Mouse (Mus musculus) forebrain, embryonic 14.5 days (tissue): ENCODE measurements around the gene Lin7b. TPM values are rescaled to one million over a fixed set of nuclear protein-coding genes. Genes with fewer than 3 reads are reported as not detected.

Experiments
- ATAC-seq: fragments of 200-750 bp; cut with Nextera tagmentation; 2 replicates; pipeline ENCODE4 v1.8.0; 2017; ENCODE audit warnings: mild to moderate bottlenecking, moderate library complexity
- DNase-seq: peaks from one replicate; pipeline ENCODE4 v3.0.0-alpha.2; 2015; ENCODE audit warnings: low spot score
- H3K27ac ChIP-seq: fragments of 300-500 bp; sonication (generic); 2 replicates; pipeline ENCODE4 v1.5.1; 2014; ENCODE audit warnings: low read depth, mild to moderate bottlenecking, control low read depth, low read length, moderate library complexity
- H3K27me3 ChIP-seq: fragments of 300-500 bp; sonication (generic); replicated peaks from 2 replicates; pipeline ENCODE4 v1.6.1; 2014; ENCODE audit warnings: low read length, control low read depth, mixed read lengths; ENCODE audit not compliant: control insufficient read depth, insufficient read depth
- H3K36me3 ChIP-seq: fragments of 300-500 bp; sonication (generic); 2 replicates; pipeline ENCODE4 v1.6.1; 2014; ENCODE audit warnings: low read length, control low read depth; ENCODE audit not compliant: control insufficient read depth, insufficient read depth
- H3K4me1 ChIP-seq: fragments of 300-500 bp; sonication (generic); 2 replicates; pipeline ENCODE4 v1.6.1; 2014; ENCODE audit warnings: antibody characterized with exemption, low read length, control low read depth; ENCODE audit not compliant: control insufficient read depth, insufficient read depth
- H3K4me2 ChIP-seq: fragments of 300-500 bp; sonication (generic); 2 replicates; pipeline ENCODE4 v1.6.1; 2014; ENCODE audit warnings: mild to moderate bottlenecking, control low read depth, low read length
- H3K4me3 ChIP-seq: fragments of 300-500 bp; sonication (generic); 2 replicates; pipeline ENCODE4 v1.5.1; 2014; ENCODE audit warnings: low read depth, low read length, control low read depth
- H3K9ac ChIP-seq: fragments of 300-500 bp; sonication (generic); 2 replicates; pipeline ENCODE4 v1.6.1; 2014; ENCODE audit warnings: mild to moderate bottlenecking, low read length, control low read depth, moderate library complexity
- H3K9me3 ChIP-seq: fragments of 300-500 bp; sonication (generic); replicated peaks from 2 replicates; pipeline ENCODE4 v1.6.1; 2016; ENCODE audit warnings: low read length, control low read depth, mixed read lengths; ENCODE audit not compliant: control insufficient read depth
- WGBS: fragments of 180-500 bp; shearing (Covaris S2); extraction: QIAGEN DNeasy Blood & Tissue Kit; methylation state at CpG from one replicate; pipeline ENCODE4 v1.1.7; 2014; 5-methylcytosine and 5-hydroxymethylcytosine counted together
- polyA plus RNA-seq: library from polyadenylated mRNA; unstranded; fragments of >200 nt; fragmentation: Nextera tagmentation; extraction: Ambion mirVana; gene quantifications from 2 replicates; pipeline ENCODE4 v1.2.1, GENCODE M21; 2014

Lin7b gene
- polyA plus RNA-seq, 1 experiment from 2014 or later: 6.2 TPM

GRCm38 (mm10) chr7:45369836-45370474, 428 bp downstream of the Lin7b start:
- Histone ChIP-seq H3K4me1 (peaks cover 28% of the 10 kb centered on the region), H3K9me3 (no peaks in the 10 kb centered on the region), H3K4me3 (peak overlapping the region; percentile 40), H3K36me3 (peaks cover 30% of the 10 kb centered on the region), H3K27ac (no peak overlapping the region), H3K4me2 (peak overlapping the region; percentile 92), H3K27me3 (peaks cover 6% of the 10 kb centered on the region; the same call in 1 of the 2 replicates), H3K9ac (peak overlapping the region; percentile 60)
- ATAC-seq (no peak), DNase-seq (no peak)
- WGBS: 7% methylated on average over 52 of the region's 52 CpGs

- Histone ChIP-seq H3K27ac (no peak overlapping the region), H3K27me3 (peaks cover 6% of the 10 kb centered on the region; the same call in 1 of the 2 replicates), H3K9ac (no peak overlapping the region), H3K4me1 (peaks cover 28% of the 10 kb centered on the region), H3K4me2 (no peak overlapping the region), H3K9me3 (no peaks in the 10 kb centered on the region), H3K36me3 (peaks cover 26% of the 10 kb centered on the region), H3K4me3 (no peak overlapping the region)
- DNase-seq: no peak
- ATAC-seq: no peak
- 75% methylated on average over 16 of the region's 16 CpGs for WGBS
Observed at GRCm38 (mm10) chr7:45369022-45369745, 1.2 kb downstream of the Lin7b start.

GRCm38 (mm10) chr7:45368178-45368577, 2.2 kb downstream of the Lin7b start:
- H3K27ac ChIP-seq: no peak overlapping the region
- peak overlapping the region; percentile 68; the same call in 1 of the 2 replicates for H3K9ac ChIP-seq
- H3K4me2 ChIP-seq: peak overlapping the region; percentile 89
- peaks cover 16% of the 10 kb centered on the region for H3K36me3 ChIP-seq
- DNase-seq (no peak), ATAC-seq (no peak)
- peaks cover 6% of the 10 kb centered on the region; the same call in 1 of the 2 replicates for H3K27me3 ChIP-seq
- H3K4me1 ChIP-seq: peaks cover 28% of the 10 kb centered on the region
- no peak overlapping the region; the same call in 1 of the 2 replicates for H3K4me3 ChIP-seq
- no peaks in the 10 kb centered on the region for H3K9me3 ChIP-seq
- WGBS: 79% methylated on average over 15 of the region's 15 CpGs

GRCm38 (mm10) chr7:45367020-45367880, 3.1 kb downstream of the Lin7b start:
- Histone ChIP-seq H3K36me3 (peaks cover 7% of the 10 kb centered on the region), H3K9me3 (no peaks in the 10 kb centered on the region), H3K27ac (peak overlapping the region; percentile 72), H3K4me1 (peaks cover 28% of the 10 kb centered on the region), H3K4me3 (peak overlapping the region; percentile 83), H3K27me3 (peaks cover 6% of the 10 kb centered on the region; the same call in 1 of the 2 replicates), H3K9ac (peak overlapping the region; percentile 83), H3K4me2 (peak overlapping the region; percentile 89)
- peak; percentile 89 for ATAC-seq
- WGBS: under 1% methylated on average over 67 of the region's 70 CpGs
- peak; percentile 97 for DNase-seq

- DNase-seq (no peak), ATAC-seq (peak; percentile 60)
- H3K36me3 ChIP-seq: 0 out of 2 replicates have a peak, but pooled peaks cover 1% of the 10 kb centered on the region
- peak within 1 kb of the TSS; percentile 89 for H3K4me2 ChIP-seq
- peak within 1 kb of the TSS; percentile 83 for H3K4me3 ChIP-seq
- H3K4me1 ChIP-seq: peaks cover 34% of the 10 kb centered on the region
- peak within 1 kb of the TSS; percentile 83 for H3K9ac ChIP-seq
- H3K27me3 ChIP-seq: peaks cover 6% of the 10 kb centered on the region; the same call in 1 of the 2 replicates
- WGBS: 2% methylated on average over 25 of the region's 26 CpGs
- peak within 1 kb of the TSS; percentile 72 for H3K27ac ChIP-seq
- no peaks in the 10 kb centered on the region for H3K9me3 ChIP-seq
Observed at GRCm38 (mm10) chr7:45366652-45367019, 3.7 kb downstream of the Lin7b start, which contains the start of gene Ppfia3. Gene Ppfia3, minus strand, starts transcription at chr7:45367019.

- Histone ChIP-seq H3K4me3 (peak overlapping the region; percentile 83), H3K4me2 (peak overlapping the region; percentile 89), H3K27ac (peak overlapping the region; percentile 68; the same call in 1 of the 2 replicates), H3K36me3 (no peaks in the 10 kb centered on the region), H3K9me3 (no peaks in the 10 kb centered on the region), H3K4me1 (peaks cover 35% of the 10 kb centered on the region), H3K27me3 (peaks cover 6% of the 10 kb centered on the region; the same call in 1 of the 2 replicates), H3K9ac (peak overlapping the region; percentile 83)
- WGBS: 4% methylated on average over 29 of the region's 35 CpGs
- DNase-seq: peak; percentile 23
- no peak for ATAC-seq
Observed at GRCm38 (mm10) chr7:45365742-45366651, 4.4 kb downstream of the Lin7b start.

GRCm38 (mm10) chr7:45363983-45364382, 6.4 kb downstream of the Lin7b start:
- DNase-seq (no peak), ATAC-seq (no peak)
- Histone ChIP-seq H3K4me1 (peaks cover 24% of the 10 kb centered on the region), H3K27me3 (no peaks in the 10 kb centered on the region), H3K4me2 (no peak overlapping the region), H3K9ac (no peak overlapping the region), H3K27ac (no peak overlapping the region), H3K9me3 (no peaks in the 10 kb centered on the region), H3K4me3 (no peak overlapping the region), H3K36me3 (0 out of 2 replicates have a peak, but pooled peaks cover 4% of the 10 kb centered on the region)
- WGBS: 91% methylated on average over 2 of the region's 2 CpGs

- H3K36me3 ChIP-seq: peaks cover 7% of the 10 kb centered on the region; the same call in 1 of the 2 replicates
- no peaks in the 10 kb centered on the region for H3K9me3 ChIP-seq
- DNase-seq (peak; percentile 66), ATAC-seq (no peak)
- H3K4me1 ChIP-seq: peaks cover 20% of the 10 kb centered on the region
- H3K27ac ChIP-seq: no peak overlapping the region
- WGBS: 9% methylated on average over 13 of the region's 13 CpGs
- H3K9ac ChIP-seq: no peak overlapping the region
- no peak overlapping the region for H3K4me2 ChIP-seq
- H3K4me3 ChIP-seq: no peak overlapping the region
- H3K27me3 ChIP-seq: no peaks in the 10 kb centered on the region
Observed at GRCm38 (mm10) chr7:45362801-45363200, 7.6 kb downstream of the Lin7b start.
